Mouse (Mus musculus): ENCODE data around the gene Kitl. TPM values are rescaled to one million over a fixed set of nuclear protein-coding genes. Genes with fewer than 3 reads are reported as not detected.

Kitl gene
- polyA plus RNA-seq, 1 experiment from 2014 or later: 16.7 TPM

- Histone ChIP-seq H3K9ac (no peak overlapping the region), H3K4me2 (replicated peaks) (no peak overlapping the region), H3K27ac (no peak overlapping the region), H3K4me3 (no peak overlapping the region), H3K36me3 (no peaks in the 10 kb centered on the region), H3K27me3 (replicated peaks) (no peaks in the 10 kb centered on the region), H3K4me1 (no peaks in the 10 kb centered on the region), H3K9me3 (no peaks in the 10 kb centered on the region)
- WGBS: 46% methylated on average over 11 of the region's 11 CpGs
- ATAC-seq (ENCODE audit: low FRiP score, low read depth): no peak
Observed at GRCm38 (mm10) chr10:100031631-100032030, 16.2 kb downstream of the Kitl start.

GRCm38 (mm10) chr10:100032566-100032965 is 17.1 kb downstream of the Kitl start:
- Histone ChIP-seq H3K4me2 (replicated peaks) (no peak overlapping the region), H3K36me3 (no peaks in the 10 kb centered on the region), H3K9ac (no peak overlapping the region), H3K4me1 (no peaks in the 10 kb centered on the region), H3K4me3 (no peak overlapping the region), H3K27me3 (replicated peaks) (no peaks in the 10 kb centered on the region), H3K9me3 (no peaks in the 10 kb centered on the region), H3K27ac (no peak overlapping the region)
- WGBS: 62% methylated on average over 3 of the region's 3 CpGs
- no peak for ATAC-seq (ENCODE audit: low FRiP score, low read depth)

GRCm38 (mm10) chr10:100036021-100036420 is 20.6 kb downstream of the Kitl start:
- Histone ChIP-seq H3K4me1 (no peaks in the 10 kb centered on the region), H3K36me3 (no peaks in the 10 kb centered on the region), H3K4me3 (no peak overlapping the region), H3K4me2 (replicated peaks) (no peak overlapping the region), H3K27ac (no peak overlapping the region), H3K27me3 (replicated peaks) (no peaks in the 10 kb centered on the region), H3K9ac (no peak overlapping the region), H3K9me3 (no peaks in the 10 kb centered on the region)
- WGBS: 82% methylated on average over 4 of the region's 4 CpGs
- no peak for ATAC-seq (ENCODE audit: low FRiP score, low read depth)

GRCm38 (mm10) chr10:100038342-100038898 is 23.0 kb downstream of the Kitl start:
- no peak overlapping the region for H3K4me2 ChIP-seq (replicated peaks)
- H3K27me3 ChIP-seq (replicated peaks): no peaks in the 10 kb centered on the region
- no peak overlapping the region for H3K9ac ChIP-seq
- H3K4me3 ChIP-seq: no peak overlapping the region
- H3K36me3 ChIP-seq: no peaks in the 10 kb centered on the region
- no peak for ATAC-seq (ENCODE audit: low FRiP score, low read depth)
- WGBS: 75% methylated on average over 12 of the region's 12 CpGs
- no peaks in the 10 kb centered on the region for H3K4me1 ChIP-seq
- no peaks in the 10 kb centered on the region for H3K9me3 ChIP-seq
- H3K27ac ChIP-seq: no peak overlapping the region

- Histone ChIP-seq H3K9ac (no peak overlapping the region), H3K27me3 (replicated peaks) (no peaks in the 10 kb centered on the region), H3K27ac (no peak overlapping the region), H3K9me3 (no peaks in the 10 kb centered on the region), H3K4me3 (no peak overlapping the region), H3K4me1 (no peaks in the 10 kb centered on the region), H3K4me2 (replicated peaks) (no peak overlapping the region), H3K36me3 (no peaks in the 10 kb centered on the region)
- no peak for ATAC-seq (ENCODE audit: low FRiP score, low read depth)
- 92% methylated on average over 8 of the region's 8 CpGs for WGBS
Observed at GRCm38 (mm10) chr10:100038994-100039393, 23.6 kb downstream of the Kitl start.

GRCm38 (mm10) chr10:100043748-100044147 is 28.3 kb downstream of the Kitl start:
- ATAC-seq (ENCODE audit: low FRiP score, low read depth): no peak

GRCm38 (mm10) chr10:100044153-100044552 is 28.7 kb downstream of the Kitl start:
- H3K27ac ChIP-seq: no peak overlapping the region
- H3K36me3 ChIP-seq: no peaks in the 10 kb centered on the region
- no peak overlapping the region for H3K4me2 ChIP-seq (replicated peaks)
- no peaks in the 10 kb centered on the region for H3K9me3 ChIP-seq
- WGBS: 95% methylated on average over 6 of the region's 6 CpGs
- no peak overlapping the region for H3K4me3 ChIP-seq
- ATAC-seq (ENCODE audit: low FRiP score, low read depth): no peak
- H3K27me3 ChIP-seq (replicated peaks): no peaks in the 10 kb centered on the region
- no peaks in the 10 kb centered on the region for H3K4me1 ChIP-seq
- H3K9ac ChIP-seq: no peak overlapping the region

More at GRCm38 (mm10) chr10:100043748-100044147, 28.3 kb downstream of the Kitl start:
- H3K4me3 ChIP-seq: no peak overlapping the region
- H3K9me3 ChIP-seq: no peaks in the 10 kb centered on the region
- no peak overlapping the region for H3K27ac ChIP-seq
- no peaks in the 10 kb centered on the region for H3K27me3 ChIP-seq (replicated peaks)
- H3K4me2 ChIP-seq (replicated peaks): no peak overlapping the region
- H3K9ac ChIP-seq: no peak overlapping the region
- H3K36me3 ChIP-seq: no peaks in the 10 kb centered on the region
- H3K4me1 ChIP-seq: no peaks in the 10 kb centered on the region
- WGBS: 92% methylated on average over 5 of the region's 5 CpGs

- WGBS: 50% methylated on average over 9 of the region's 10 CpGs
- Histone ChIP-seq H3K9ac (no peak overlapping the region), H3K27me3 (replicated peaks) (no peaks in the 10 kb centered on the region), H3K4me3 (no peak overlapping the region), H3K4me2 (replicated peaks) (no peak overlapping the region), H3K27ac (no peak overlapping the region), H3K4me1 (no peaks in the 10 kb centered on the region), H3K36me3 (no peaks in the 10 kb centered on the region), H3K9me3 (no peaks in the 10 kb centered on the region)
- ATAC-seq (ENCODE audit: low FRiP score, low read depth): no peak
Observed at GRCm38 (mm10) chr10:100051146-100051783, 35.8 kb downstream of the Kitl start.

GRCm38 (mm10) chr10:100052404-100052803 is 37.0 kb downstream of the Kitl start:
- no peaks in the 10 kb centered on the region for H3K4me1 ChIP-seq
- no peaks in the 10 kb centered on the region for H3K9me3 ChIP-seq
- no peak for ATAC-seq (ENCODE audit: low FRiP score, low read depth)
- no peak overlapping the region for H3K4me2 ChIP-seq (replicated peaks)
- 94% methylated on average over 4 of the region's 4 CpGs for WGBS
- H3K4me3 ChIP-seq: no peak overlapping the region
- no peak overlapping the region for H3K27ac ChIP-seq
- H3K36me3 ChIP-seq: no peaks in the 10 kb centered on the region
- H3K27me3 ChIP-seq (replicated peaks): no peaks in the 10 kb centered on the region
- H3K9ac ChIP-seq: no peak overlapping the region

GRCm38 (mm10) chr10:100052911-100053310 is 37.5 kb downstream of the Kitl start:
- no peak overlapping the region for H3K4me2 ChIP-seq (replicated peaks)
- no peak overlapping the region for H3K9ac ChIP-seq
- H3K27me3 ChIP-seq (replicated peaks): no peaks in the 10 kb centered on the region
- no peaks in the 10 kb centered on the region for H3K36me3 ChIP-seq
- no peak for ATAC-seq (ENCODE audit: low FRiP score, low read depth)
- H3K4me3 ChIP-seq: no peak overlapping the region
- 77% methylated on average over 4 of the region's 4 CpGs for WGBS
- no peaks in the 10 kb centered on the region for H3K9me3 ChIP-seq
- no peaks in the 10 kb centered on the region for H3K4me1 ChIP-seq
- no peak overlapping the region for H3K27ac ChIP-seq

GRCm38 (mm10) chr10:100054006-100054405 is 38.6 kb downstream of the Kitl start:
- 88% methylated on average over 3 of the region's 3 CpGs for WGBS

GRCm38 (mm10) chr10:100055082-100055481 is 39.7 kb downstream of the Kitl start:
- Histone ChIP-seq H3K4me1 (no peaks in the 10 kb centered on the region), H3K27me3 (replicated peaks) (no peaks in the 10 kb centered on the region), H3K4me2 (replicated peaks) (no peak overlapping the region), H3K9ac (no peak overlapping the region), H3K36me3 (no peaks in the 10 kb centered on the region), H3K27ac (no peak overlapping the region), H3K4me3 (no peak overlapping the region), H3K9me3 (no peaks in the 10 kb centered on the region)
- 87% methylated on average over 2 of the region's 2 CpGs for WGBS
- ATAC-seq (ENCODE audit: low FRiP score, low read depth): no peak

More at GRCm38 (mm10) chr10:100054006-100054405, 38.6 kb downstream of the Kitl start:
- H3K9me3 ChIP-seq: no peaks in the 10 kb centered on the region
- no peak for ATAC-seq (ENCODE audit: low FRiP score, low read depth)
- H3K27me3 ChIP-seq (replicated peaks): no peaks in the 10 kb centered on the region
- no peak overlapping the region for H3K9ac ChIP-seq
- no peak overlapping the region for H3K27ac ChIP-seq
- no peaks in the 10 kb centered on the region for H3K36me3 ChIP-seq
- no peak overlapping the region for H3K4me2 ChIP-seq (replicated peaks)
- H3K4me3 ChIP-seq: no peak overlapping the region
- no peaks in the 10 kb centered on the region for H3K4me1 ChIP-seq

- Histone ChIP-seq H3K9me3 (no peaks in the 10 kb centered on the region), H3K4me1 (no peaks in the 10 kb centered on the region), H3K27me3 (replicated peaks) (no peaks in the 10 kb centered on the region), H3K36me3 (no peaks in the 10 kb centered on the region), H3K27ac (no peak overlapping the region), H3K4me3 (no peak overlapping the region), H3K4me2 (replicated peaks) (no peak overlapping the region), H3K9ac (no peak overlapping the region)
- 70% methylated on average over 1 of the region's 1 CpGs for WGBS
- no peak for ATAC-seq (ENCODE audit: low FRiP score, low read depth)
Observed at GRCm38 (mm10) chr10:100057106-100057623, 41.7 kb downstream of the Kitl start.

Data from neural tube, embryonic 12.5 days (tissue).